Mouse (Mus musculus) layer of hippocampus, adult 9-10 months (tissue): ENCODE data around the gene Gga1.
"Not testable (repeated sequence)": the region's sequence is repeated elsewhere in the genome, so short reads cannot be mapped to it uniquely, and the experiment has no call there.

Experiments
- DNase-seq: peaks from one replicate; pipeline ENCODE4 v3.0.0; 2022; ENCODE audit warnings: low spot score

The Gga1 gene

DNA sequence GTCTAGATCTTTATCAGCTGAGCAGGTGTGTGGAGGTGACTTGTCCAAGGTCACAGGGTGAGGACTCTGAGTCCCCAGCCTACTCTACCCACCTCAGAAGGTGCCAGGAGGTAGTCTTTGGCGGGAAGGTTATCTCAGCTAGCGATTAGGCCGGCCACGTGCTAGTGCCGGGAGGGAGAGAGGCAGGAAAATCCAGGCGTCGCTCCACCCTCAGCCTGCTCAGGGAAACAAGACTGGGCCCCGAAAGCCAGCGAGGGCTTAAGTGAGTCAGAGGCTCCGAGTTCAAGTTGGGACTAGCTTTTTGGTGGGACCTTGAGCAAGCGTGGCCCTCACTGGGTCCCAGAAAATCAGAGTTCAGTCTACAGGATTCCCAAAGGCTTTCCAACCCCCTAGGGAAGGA, 31.7 kb upstream of the Gga1 start:
- no peak for DNase-seq

DNA sequence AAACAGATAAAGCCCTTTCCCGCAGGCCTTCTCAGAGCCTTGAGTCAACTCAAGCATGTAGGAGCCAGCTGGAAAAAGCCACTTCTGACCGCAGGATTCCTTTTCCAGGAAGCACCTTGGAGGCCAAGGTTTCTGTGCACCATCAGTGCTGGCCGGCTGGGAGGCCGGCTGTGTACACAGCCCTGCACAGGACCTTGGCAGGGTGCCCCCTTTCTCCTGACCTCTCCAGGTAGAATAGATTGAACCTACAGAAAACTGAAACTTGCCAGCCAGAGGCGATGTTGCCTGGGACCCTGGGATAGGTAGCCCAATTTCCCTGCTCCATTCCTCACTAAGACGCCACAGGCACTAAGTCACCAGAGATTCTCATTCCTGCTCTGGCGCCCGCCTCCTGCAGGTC, 31.1 kb upstream of the Gga1 start:
- no peak for DNase-seq

- DNase-seq: no peak
These were observed 30.6 kb upstream of the Gga1 start for GRCm38 (mm10) chr15:78846352-78846751.

- not testable (repeated sequence) for DNase-seq
These were observed 30.2 kb upstream of the Gga1 start for GRCm38 (mm10) chr15:78846805-78847204.

DNA sequence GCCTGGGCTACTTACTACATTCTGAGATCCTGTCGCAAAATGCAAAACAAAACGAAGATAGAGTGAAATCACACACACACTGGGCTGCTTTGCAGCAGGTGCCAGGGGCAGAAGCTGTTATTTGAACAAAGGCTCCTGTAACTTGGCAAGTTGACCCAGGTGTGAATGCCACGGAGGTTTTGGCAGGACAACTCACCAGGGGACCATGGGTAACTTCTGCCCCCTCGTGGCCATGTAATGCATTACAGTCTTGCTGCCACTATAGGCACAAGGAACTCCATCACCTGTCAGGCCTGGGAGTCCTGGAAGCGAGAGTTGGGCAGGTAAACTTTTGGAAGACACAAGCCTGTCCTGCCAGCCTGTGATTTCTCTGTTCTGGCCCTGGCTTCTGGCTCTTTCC, 28.5 kb upstream of the Gga1 start:
- DNase-seq: peak; percentile 64

GRCm38 (mm10) chr15:78849485-78849884, 27.5 kb upstream of the Gga1 start:
- DNase-seq: no peak

DNA sequence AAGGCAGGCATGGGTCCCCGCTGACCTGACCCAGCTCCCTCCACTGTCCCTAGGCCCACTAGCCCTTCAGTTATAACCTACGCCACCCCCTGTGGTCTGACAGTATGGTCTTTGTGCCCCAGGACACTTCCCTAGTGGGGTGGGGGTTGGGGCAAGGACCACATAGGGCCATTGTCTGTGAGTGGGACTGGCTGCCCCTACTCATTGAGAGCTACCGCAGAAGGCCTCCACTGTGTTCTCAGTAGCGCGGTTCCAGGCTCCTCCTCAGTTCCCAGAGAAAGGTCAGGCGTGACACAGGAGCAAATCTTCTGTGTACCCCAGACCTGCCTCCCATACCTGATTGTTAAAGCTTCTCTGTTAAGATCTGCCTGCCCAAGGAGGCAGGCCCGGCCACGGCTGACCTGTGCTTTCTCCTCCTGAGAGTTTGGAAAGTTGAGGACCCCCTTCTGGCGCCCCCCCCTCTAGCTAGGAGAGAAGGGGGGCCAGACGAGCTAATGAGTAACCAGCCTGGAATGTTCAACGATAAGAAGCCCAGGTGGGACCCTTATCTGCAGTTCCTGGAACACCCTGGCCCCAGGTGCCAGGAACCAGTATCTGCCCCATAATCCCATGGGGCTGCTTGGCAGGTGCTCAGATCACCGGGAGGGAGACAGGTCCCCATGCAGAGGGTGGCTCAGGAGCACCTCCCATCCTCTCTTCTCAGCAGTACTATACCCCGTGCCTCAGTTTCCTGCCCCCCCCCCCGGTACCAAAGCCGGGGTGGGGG, 26.7 kb upstream of the Gga1 start:
- no peak for DNase-seq

DNA sequence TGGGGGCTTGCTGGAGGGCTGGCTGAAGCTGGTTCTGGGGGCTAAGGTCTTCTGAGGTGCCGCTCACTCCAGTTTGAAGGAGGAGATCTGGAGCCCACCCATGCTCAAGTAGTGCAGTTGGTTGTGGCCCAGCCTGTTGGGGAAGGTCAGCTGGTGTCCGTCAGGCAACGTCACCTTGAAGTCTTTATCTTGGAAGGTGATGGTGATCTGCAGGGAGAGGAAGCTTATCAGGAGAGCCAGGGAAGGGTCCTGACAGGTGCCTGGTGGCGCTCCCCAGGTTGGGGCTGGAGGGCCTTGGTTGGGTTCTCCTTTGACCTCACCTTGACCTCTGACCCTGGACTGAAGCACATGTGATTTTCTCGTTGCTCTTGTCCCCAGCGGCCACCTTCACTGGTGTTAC, 26.0 kb upstream of the Gga1 start:
- no peak for DNase-seq

GRCm38 (mm10) chr15:78851505-78852153, 25.4 kb upstream of the Gga1 start:
- DNase-seq: peak; percentile 83

- no peak for DNase-seq
These were observed 21.6 kb upstream of the Gga1 start, which contains the start of gene Lgals2 for GRCm38 (mm10) chr15:78855303-78855965. Lgals2 (minus strand) TSS chr15:78855529.

DNA sequence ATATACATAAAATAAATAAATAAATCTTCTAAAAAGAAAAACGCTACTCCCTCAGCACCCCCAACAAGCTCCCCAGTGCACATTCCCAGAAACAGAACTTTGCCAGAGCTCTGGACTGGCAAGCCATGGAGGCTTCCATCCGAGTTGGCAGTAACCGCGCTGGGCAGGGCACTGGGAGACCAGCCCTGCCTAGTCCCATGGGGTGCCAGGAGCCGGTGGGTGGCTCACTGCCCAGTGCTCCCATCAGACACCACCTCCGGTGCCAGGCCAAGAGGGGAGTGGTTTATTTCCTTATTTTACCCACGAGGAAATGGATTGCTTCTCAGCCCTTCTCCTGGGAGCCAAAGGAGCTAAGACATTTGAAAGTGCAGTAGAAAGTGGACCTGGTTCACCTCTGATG, 20.0 kb upstream of the Gga1 start:
- no peak for DNase-seq

GRCm38 (mm10) chr15:78859311-78859710, 17.7 kb upstream of the Gga1 start:
- no peak for DNase-seq

GRCm38 (mm10) chr15:78859714-78860113, 17.3 kb upstream of the Gga1 start:
- no peak for DNase-seq

DNA sequence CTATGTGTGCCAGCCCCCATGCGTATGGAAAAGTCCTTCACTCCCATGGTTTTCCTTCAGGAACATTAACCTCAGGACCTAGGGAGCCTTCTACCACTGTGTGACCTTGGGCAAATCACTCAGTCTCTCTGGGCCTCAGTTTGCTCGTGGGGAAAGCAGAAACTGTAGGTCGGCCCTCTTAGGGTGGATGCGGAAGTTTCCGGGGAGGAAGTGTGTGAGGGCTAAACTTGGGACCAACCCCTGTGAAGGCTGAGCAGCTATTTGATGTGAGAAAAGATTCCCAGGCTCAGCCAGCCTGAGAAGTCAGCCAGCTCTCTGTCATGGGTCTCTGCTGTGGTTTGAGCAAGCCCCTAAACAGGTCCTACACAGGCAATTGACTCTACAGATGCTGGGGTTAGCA, 14.7 kb upstream of the Gga1 start:
- DNase-seq: no peak

DNA sequence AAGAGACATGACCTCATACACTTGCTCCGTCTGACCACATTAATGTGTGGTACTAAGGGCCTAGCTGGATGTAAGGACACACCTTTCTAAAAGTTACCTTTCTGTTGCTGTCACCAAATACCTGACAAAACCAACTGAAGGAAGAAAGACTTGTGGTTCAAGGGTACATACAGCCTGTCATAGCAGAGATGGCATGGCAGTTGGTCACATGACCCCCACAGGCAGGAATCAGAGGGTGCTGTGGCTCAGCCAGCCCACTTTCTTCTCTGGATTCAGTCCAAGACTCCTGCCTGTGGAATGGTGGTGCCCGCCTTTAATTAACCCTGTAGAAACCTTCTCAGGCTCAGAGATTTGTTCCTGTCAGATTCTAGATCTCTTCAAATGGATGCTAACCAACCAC, 13.8 kb upstream of the Gga1 start:
- DNase-seq: no peak

DNA sequence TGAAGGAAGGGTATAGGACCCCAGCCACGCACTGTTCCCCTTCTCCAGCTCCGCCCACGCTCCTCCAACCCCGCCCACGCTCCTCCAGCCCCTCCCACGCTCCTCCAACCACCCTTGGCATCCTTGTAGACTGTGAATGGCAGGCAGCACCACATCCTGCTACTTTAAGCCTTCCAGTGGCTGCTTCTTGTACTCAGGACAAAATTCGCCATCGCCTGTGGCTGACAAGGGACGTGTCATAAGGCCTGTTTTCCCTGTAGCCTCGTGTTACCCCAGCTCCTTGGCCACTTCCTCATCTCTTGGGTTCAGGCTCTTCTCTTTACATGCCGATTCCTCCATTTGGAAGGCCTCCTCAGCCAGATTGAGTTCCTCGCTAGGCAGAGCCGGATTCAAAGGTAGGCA, 13.1 kb upstream of the Gga1 start:
- no peak for DNase-seq

GRCm38 (mm10) chr15:78868398-78868797, 8.6 kb upstream of the Gga1 start:
- DNase-seq: no peak

DNA sequence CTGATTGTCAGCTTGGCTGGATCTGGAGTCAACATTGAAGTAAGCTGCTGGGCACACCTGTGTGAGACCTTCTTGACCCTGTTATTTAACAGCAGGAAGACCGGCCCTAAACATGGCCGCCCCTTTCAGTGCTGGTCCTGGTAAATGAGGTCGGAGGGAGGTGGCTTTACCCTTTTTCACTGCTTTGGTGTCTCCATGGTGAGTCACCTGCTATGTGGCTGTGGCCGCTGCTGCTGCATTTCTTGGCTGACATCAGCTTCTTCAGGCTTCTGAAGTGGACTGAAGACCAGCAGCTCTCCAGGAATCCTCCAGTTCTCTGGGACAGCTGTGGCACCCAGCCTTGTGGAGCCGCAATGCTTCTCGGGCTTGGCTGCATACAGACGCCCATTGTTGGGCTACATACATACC, 8.2 kb upstream of the Gga1 start:
- DNase-seq: no peak

DNA sequence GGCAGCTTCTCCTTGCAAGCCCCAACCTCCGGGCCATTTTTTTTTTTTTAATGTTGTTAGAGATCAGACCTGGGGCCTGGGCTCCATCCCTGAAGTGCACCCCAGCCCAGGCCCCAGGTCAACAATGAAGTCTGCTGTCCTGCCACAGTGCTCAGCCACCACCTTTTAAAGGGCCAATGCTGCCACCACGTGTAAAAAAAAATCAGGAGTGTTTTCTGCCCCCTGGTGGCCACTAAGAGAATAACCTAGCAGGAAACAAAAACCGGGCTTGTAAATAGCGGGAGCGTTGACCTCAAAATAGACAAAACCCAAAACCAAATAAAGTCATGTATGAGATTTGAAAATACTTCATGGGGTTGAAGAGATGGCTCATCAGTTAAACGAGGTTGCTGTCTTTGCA, 7.2 kb upstream of the Gga1 start:
- no peak for DNase-seq

DNA sequence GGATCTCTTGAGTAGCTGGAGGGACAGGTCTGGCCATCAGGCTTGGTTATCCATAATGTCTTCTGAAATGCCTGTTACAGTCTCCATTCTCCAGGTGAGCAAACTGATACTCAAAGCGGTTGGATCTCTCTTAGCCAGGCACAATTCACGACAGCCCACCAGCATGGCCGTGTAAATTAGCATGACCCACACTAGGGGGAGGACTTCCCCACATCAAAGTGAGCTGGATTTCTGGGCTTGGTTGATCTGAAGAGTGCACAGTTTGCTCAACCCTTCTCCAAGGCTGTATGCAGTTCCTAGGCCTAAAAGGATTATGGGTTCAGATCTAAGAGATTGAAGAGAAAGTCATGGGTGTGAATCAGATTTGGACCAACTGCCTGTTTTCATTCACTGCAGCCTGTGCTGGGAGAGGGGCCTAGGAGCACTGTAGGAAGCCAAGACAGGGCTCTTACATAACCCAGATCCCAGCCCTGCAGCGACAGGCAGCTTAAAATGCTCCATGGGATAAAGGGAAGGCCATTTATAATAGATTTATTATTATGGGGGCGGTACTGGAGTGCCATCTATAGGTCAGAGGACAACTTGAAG, 4.9 kb upstream of the Gga1 start:
- DNase-seq: no peak

DNA sequence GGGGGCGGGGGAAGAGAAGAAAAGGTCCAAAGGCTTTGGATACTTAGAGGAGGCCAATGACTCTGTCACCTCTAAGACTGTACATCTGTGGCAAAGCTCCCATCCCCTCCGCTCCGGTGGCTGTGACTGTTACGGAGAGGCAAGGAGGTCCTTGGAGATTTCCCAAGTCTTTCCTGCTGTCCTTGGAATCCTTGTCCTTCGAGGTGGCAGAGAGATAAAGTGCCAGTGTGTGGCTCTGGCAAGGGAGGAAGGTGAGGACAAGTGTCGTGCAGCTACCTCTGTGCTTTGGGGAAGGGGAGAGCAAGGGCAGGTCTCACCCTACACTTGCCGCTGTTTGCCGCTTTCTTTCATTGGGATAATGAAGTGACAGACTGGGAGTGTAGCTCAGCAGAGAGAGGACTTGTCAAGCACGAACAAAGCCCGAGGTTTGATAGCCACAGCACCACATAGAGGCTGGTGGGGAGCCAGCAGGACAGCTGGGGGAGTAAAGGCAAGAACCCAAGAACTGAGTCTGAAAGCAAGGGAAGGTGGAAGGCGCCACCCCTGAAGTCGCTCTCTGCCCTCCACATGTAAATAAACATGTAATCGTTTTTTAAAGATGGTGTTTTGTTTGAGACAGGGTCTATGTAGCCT, 3.1 kb upstream of the Gga1 start:
- no peak for DNase-seq

DNA sequence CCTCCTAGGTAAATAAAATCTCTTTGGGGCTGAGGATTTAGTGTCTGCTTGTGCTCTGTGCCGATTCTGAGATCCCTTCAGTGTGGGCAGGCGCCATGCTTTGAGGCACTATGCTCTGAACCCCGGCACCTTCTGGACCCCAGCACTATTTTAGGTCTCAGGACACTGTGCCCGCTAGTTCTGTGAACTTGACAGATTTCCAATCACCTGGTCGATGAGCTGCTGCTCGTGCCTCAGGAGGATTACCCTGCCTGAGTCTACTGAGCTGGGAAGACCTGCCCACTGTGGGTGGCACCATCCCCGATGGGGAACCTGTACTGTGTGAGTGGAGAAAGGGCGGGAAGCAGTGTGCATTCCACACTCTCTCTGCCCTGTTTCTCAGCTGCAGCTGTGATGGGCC, 2.0 kb upstream of the Gga1 start:
- no peak for DNase-seq
